16 mouse cellular contexts compared by ENCODE assay signal in genomic region chr11:96326705-96327104, GRCm38 (mm10). TPM values are rescaled to one million over a fixed set of nuclear protein-coding genes. Genes with fewer than 3 reads are reported as not detected.
A peak's percentile ranks its signal among the peaks of the same experiment; 100 is the strongest.
DNase-seq lines count a peak whose midpoint lies in the region; ATAC-seq lines count a peak whose summit lies in the region.
"Had no signal": no experiment of that assay in that cellular context is flagged by ENCODE, and none has a peak within 500 bp of the region (broad histone marks: within the 10 kb centered on the region; RNA-seq: fewer than 3 reads in every experiment).

No protein-coding gene starts in this region.

- ATAC-seq in kidney, embryonic 16.5 days (ENCODE audit: low FRiP score, low TSS enrichment): no peak
- no peak for ATAC-seq in embryonic facial prominence, embryonic 14.5 days (ENCODE audit: low read depth)
- ATAC-seq in hindbrain, embryonic 15.5 days (ENCODE audit: low FRiP score, low read depth): no peak
- ATAC-seq in neural tube, embryonic 15.5 days (ENCODE audit: low FRiP score): no peak
- ATAC-seq: forebrain, embryonic 14.5 days had no signal

- H3K4me2 ChIP-seq in kidney, embryonic 16.5 days (replicated peaks; ENCODE audit: low read depth, low read length): peak overlapping the region; percentile 90
- H3K4me2 ChIP-seq in embryonic facial prominence, embryonic 14.5 days (ENCODE audit: low read depth, low read length): no peak overlapping the region; the same call in 1 of the 2 replicates
- H3K4me2 ChIP-seq in hindbrain, embryonic 15.5 days: peak overlapping the region; percentile 59
- H3K4me2 ChIP-seq in neural tube, embryonic 15.5 days: peak overlapping the region; percentile 87
- H3K4me2 ChIP-seq: embryonic facial prominence, embryonic 13.5 days; liver, embryonic 15.5 days; midbrain, embryonic 12.5 days had no signal

- H3K27ac ChIP-seq in kidney, embryonic 16.5 days (ENCODE audit: low read length): peak overlapping the region; percentile 99
- no peak overlapping the region; the same call in 1 of the 2 replicates for H3K27ac ChIP-seq in embryonic facial prominence, embryonic 14.5 days (replicated peaks; ENCODE audit: low read depth, low read length)
- H3K27ac ChIP-seq in hindbrain, embryonic 15.5 days (replicated peaks): peak overlapping the region; percentile 96
- H3K27ac ChIP-seq in neural tube, embryonic 15.5 days (replicated peaks): peak overlapping the region; percentile 99
- H3K27ac ChIP-seq: embryonic facial prominence, embryonic 13.5 days; liver, embryonic 15.5 days; midbrain, embryonic 12.5 days had no signal

- no peaks in the 10 kb centered on the region for H3K9me3 ChIP-seq in kidney, embryonic 16.5 days (ENCODE audit: low read length)
- no peaks in the 10 kb centered on the region for H3K9me3 ChIP-seq in embryonic facial prominence, embryonic 14.5 days (ENCODE audit: control insufficient read depth, low read length)
- H3K9me3 ChIP-seq in hindbrain, embryonic 15.5 days: no peaks in the 10 kb centered on the region
- H3K9me3 ChIP-seq in neural tube, embryonic 15.5 days (replicated peaks): no peaks in the 10 kb centered on the region
- H3K9me3 ChIP-seq: embryonic facial prominence, embryonic 13.5 days; liver, embryonic 15.5 days; midbrain, embryonic 12.5 days had no signal

- no peak for DNase-seq in kidney, adult 18-20 months
- DNase-seq in embryonic facial prominence, embryonic 14.5 days (ENCODE audit: low spot score): no peak
- no peak for DNase-seq in spleen, postnatal 10 days (ENCODE audit: low spot score in 2 of 2)
- no peak for DNase-seq in right cerebral cortex, adult 18-20 months
- DNase-seq: cerebellum, postnatal 14 days; gastrocnemius, postnatal 10 days; heart, postnatal 10 days; right cerebral cortex, postnatal 4 days had no signal

- H3K4me3 ChIP-seq in kidney, embryonic 16.5 days (ENCODE audit: low read length): peak overlapping the region; percentile 71
- peak overlapping the region; percentile 1; the same call in 1 of the 2 replicates for H3K4me3 ChIP-seq in embryonic facial prominence, embryonic 14.5 days (ENCODE audit: low read depth, low read length)
- H3K4me3 ChIP-seq in hindbrain, embryonic 15.5 days: peak overlapping the region; percentile 43
- peak overlapping the region; percentile 60 for H3K4me3 ChIP-seq in neural tube, embryonic 15.5 days (replicated peaks)
- H3K4me3 ChIP-seq: embryonic facial prominence, embryonic 13.5 days; liver, embryonic 15.5 days; midbrain, embryonic 12.5 days had no signal

- H3K4me1 ChIP-seq in kidney, embryonic 16.5 days (ENCODE audit: insufficient read depth, low read length): peaks cover 99% of the 10 kb centered on the region
- no peaks in the 10 kb centered on the region for H3K4me1 ChIP-seq in embryonic facial prominence, embryonic 14.5 days (ENCODE audit: control insufficient read depth, insufficient read depth, low read length)
- no peaks in the 10 kb centered on the region for H3K4me1 ChIP-seq in hindbrain, embryonic 15.5 days (replicated peaks)
- H3K4me1 ChIP-seq in neural tube, embryonic 15.5 days: peaks cover 93% of the 10 kb centered on the region
- H3K4me1 ChIP-seq: embryonic facial prominence, embryonic 13.5 days; liver, embryonic 15.5 days; midbrain, embryonic 12.5 days had no signal

- peak overlapping the region; percentile 90 for H3K9ac ChIP-seq in kidney, embryonic 16.5 days (replicated peaks; ENCODE audit: low read length)
- H3K9ac ChIP-seq in embryonic facial prominence, embryonic 14.5 days (ENCODE audit: low read depth, low read length): peak overlapping the region; percentile 6; the same call in 1 of the 2 replicates
- H3K9ac ChIP-seq in hindbrain, embryonic 15.5 days: peak overlapping the region; percentile 65
- peak overlapping the region; percentile 78 for H3K9ac ChIP-seq in neural tube, embryonic 15.5 days (replicated peaks)
- H3K9ac ChIP-seq: embryonic facial prominence, embryonic 13.5 days; liver, embryonic 15.5 days; midbrain, embryonic 12.5 days had no signal

- 21% methylated on average over 12 of the region's 12 CpGs for WGBS in kidney, embryonic 16.5 days
- 2% methylated on average over 12 of the region's 12 CpGs for WGBS in embryonic facial prominence, embryonic 14.5 days
- WGBS in hindbrain, embryonic 15.5 days: 4% methylated on average over 12 of the region's 12 CpGs
- WGBS in neural tube, embryonic 15.5 days: 9% methylated on average over 12 of the region's 12 CpGs

- no peaks in the 10 kb centered on the region for H3K27me3 ChIP-seq in kidney, embryonic 16.5 days (ENCODE audit: insufficient read depth, low read length)
- H3K27me3 ChIP-seq in embryonic facial prominence, embryonic 14.5 days (replicated peaks; ENCODE audit: control insufficient read depth, insufficient read depth, low read length): peaks cover 100% of the 10 kb centered on the region
- H3K27me3 ChIP-seq in hindbrain, embryonic 15.5 days: peaks cover 62% of the 10 kb centered on the region
- no peaks in the 10 kb centered on the region for H3K27me3 ChIP-seq in neural tube, embryonic 15.5 days (replicated peaks)
- H3K27me3 ChIP-seq: Patski had no signal

- H3K36me3 ChIP-seq in kidney, embryonic 16.5 days (ENCODE audit: insufficient read depth, low read length): no peaks in the 10 kb centered on the region; the same call in 1 of the 2 replicates
- no peaks in the 10 kb centered on the region for H3K36me3 ChIP-seq in embryonic facial prominence, embryonic 14.5 days (ENCODE audit: control insufficient read depth, insufficient read depth, low read length)
- H3K36me3 ChIP-seq in hindbrain, embryonic 15.5 days: no peaks in the 10 kb centered on the region
- no peaks in the 10 kb centered on the region for H3K36me3 ChIP-seq in neural tube, embryonic 15.5 days
- H3K36me3 ChIP-seq: embryonic facial prominence, embryonic 13.5 days; liver, embryonic 15.5 days; midbrain, embryonic 12.5 days had no signal

RNA-seq across cellular contexts. Expression of gene Hoxb3, which starts 3.6 kb away (rescaled TPM):
- 3.7 and 4.3 TPM in 2 replicates for polyA plus RNA-seq in kidney, embryonic 16.5 days (2015; fragmentation: Nextera tagmentation; extraction: Ambion mirVana)
- 0.81 and 1.1 TPM in 2 replicates for polyA plus RNA-seq in embryonic facial prominence, embryonic 14.5 days (2014; fragmentation: Nextera tagmentation; extraction: Ambion mirVana)
- 12.8 and 13.2 TPM in 2 replicates for polyA plus RNA-seq in hindbrain, embryonic 15.5 days (2015; fragmentation: Nextera tagmentation; extraction: Ambion mirVana)
- 8.0 and 12.6 TPM in 2 replicates for polyA plus RNA-seq in neural tube, embryonic 15.5 days (2015; fragmentation: Nextera tagmentation; extraction: Ambion mirVana)
- polyA plus RNA-seq: embryonic facial prominence, embryonic 13.5 days; forebrain, embryonic 14.5 days; midbrain, embryonic 12.5 days had no signal

RNA-seq across cellular contexts. Expression of gene Hoxb4, which starts 8.6 kb away (rescaled TPM):
- 4.1 and 6.2 TPM in 2 replicates for polyA plus RNA-seq in kidney, embryonic 16.5 days (2015; fragmentation: Nextera tagmentation; extraction: Ambion mirVana)
- 0.62 and 0.70 TPM in 2 replicates for polyA plus RNA-seq in embryonic facial prominence, embryonic 14.5 days (2014; fragmentation: Nextera tagmentation; extraction: Ambion mirVana)
- 3.5 and 3.8 TPM in 2 replicates for polyA plus RNA-seq in hindbrain, embryonic 15.5 days (2015; fragmentation: Nextera tagmentation; extraction: Ambion mirVana)
- 3.7 and 5.0 TPM in 2 replicates for polyA plus RNA-seq in neural tube, embryonic 15.5 days (2015; fragmentation: Nextera tagmentation; extraction: Ambion mirVana)
- polyA plus RNA-seq: forebrain, embryonic 14.5 days; midbrain, embryonic 12.5 days had no signal

RNA-seq across cellular contexts. Expression of gene Hoxb5, which starts 23.6 kb away (rescaled TPM):
- polyA plus RNA-seq in kidney, embryonic 16.5 days (2015; fragmentation: Nextera tagmentation; extraction: Ambion mirVana): 19.2 and 24.3 TPM in 2 replicates
- 1.8 and 2.4 TPM in 2 replicates for polyA plus RNA-seq in embryonic facial prominence, embryonic 14.5 days (2014; fragmentation: Nextera tagmentation; extraction: Ambion mirVana)
- polyA plus RNA-seq in hindbrain, embryonic 15.5 days (2015; fragmentation: Nextera tagmentation; extraction: Ambion mirVana): 115 and 140 TPM in 2 replicates
- 39.5 and 106 TPM in 2 replicates for polyA plus RNA-seq in neural tube, embryonic 15.5 days (2015; fragmentation: Nextera tagmentation; extraction: Ambion mirVana)
- polyA plus RNA-seq: forebrain, embryonic 14.5 days; midbrain, embryonic 12.5 days had no signal

RNA-seq across cellular contexts. Expression of gene Hoxb2, which starts 23.6 kb away (rescaled TPM):
- polyA plus RNA-seq in kidney, embryonic 16.5 days (2015; fragmentation: Nextera tagmentation; extraction: Ambion mirVana): 34.4 and 36.1 TPM in 2 replicates
- 7.5 and 8.9 TPM in 2 replicates for polyA plus RNA-seq in embryonic facial prominence, embryonic 14.5 days (2014; fragmentation: Nextera tagmentation; extraction: Ambion mirVana)
- 26.8 and 32.9 TPM in 2 replicates for polyA plus RNA-seq in hindbrain, embryonic 15.5 days (2015; fragmentation: Nextera tagmentation; extraction: Ambion mirVana)
- 33.7 and 42.3 TPM in 2 replicates for polyA plus RNA-seq in neural tube, embryonic 15.5 days (2015; fragmentation: Nextera tagmentation; extraction: Ambion mirVana)
- polyA plus RNA-seq: forebrain, embryonic 14.5 days had no signal

RNA-seq across cellular contexts. Expression of gene Hoxb6, which starts 34.4 kb away (rescaled TPM):
- 50.3 and 55.7 TPM in 2 replicates for polyA plus RNA-seq in kidney, embryonic 16.5 days (2015; fragmentation: Nextera tagmentation; extraction: Ambion mirVana)
- polyA plus RNA-seq in embryonic facial prominence, embryonic 14.5 days (2014; fragmentation: Nextera tagmentation; extraction: Ambion mirVana): 0.22 and 0.97 TPM in 2 replicates
- polyA plus RNA-seq in hindbrain, embryonic 15.5 days (2015; fragmentation: Nextera tagmentation; extraction: Ambion mirVana): 52.1 and 66.7 TPM in 2 replicates
- 109 and 135 TPM in 2 replicates for polyA plus RNA-seq in neural tube, embryonic 15.5 days (2015; fragmentation: Nextera tagmentation; extraction: Ambion mirVana)
- polyA plus RNA-seq: forebrain, embryonic 14.5 days; midbrain, embryonic 12.5 days had no signal

Comparison
In these comparisons a context has a peak if more than half of its experiments do, and no peak if none do; other contexts are left out.
1. H3K4me3 ChIP-seq: peak in every context shown above with its lines; median percentile 71 in kidney, embryonic 16.5 days; 60 in neural tube, embryonic 15.5 days; 43 in hindbrain, embryonic 15.5 days; 1 in embryonic facial prominence, embryonic 14.5 days.
2. H3K9ac ChIP-seq: peak in every context shown above with its lines; median percentile 90 in kidney, embryonic 16.5 days; 78 in neural tube, embryonic 15.5 days; 65 in hindbrain, embryonic 15.5 days; 6 in embryonic facial prominence, embryonic 14.5 days.